Mouse (Mus musculus) small intestine, adult 2 months (tissue): ENCODE measurements around the gene Nek11.

Experiments
- CTCF ChIP-seq: fragments of 200-500 bp; IDR thresholded peaks from 2 replicates; pipeline ENCODE4 v1.5.1; 2012; ENCODE audit warnings: low read depth, mild to moderate bottlenecking, control low read depth, inconsistent platforms, low read length, moderate library complexity, mixed read lengths; ENCODE audit not compliant: insufficient replicate concordance, insufficient read length; ENCODE audit errors: extremely low read depth
- POLR2A ChIP-seq: fragments of 200-500 bp; IDR thresholded peaks from 2 replicates; pipeline ENCODE4 v1.6.1; 2012; ENCODE audit warnings: low read depth, mild to moderate bottlenecking, control low read depth, inconsistent platforms, low read length, moderate library complexity

DNA sequence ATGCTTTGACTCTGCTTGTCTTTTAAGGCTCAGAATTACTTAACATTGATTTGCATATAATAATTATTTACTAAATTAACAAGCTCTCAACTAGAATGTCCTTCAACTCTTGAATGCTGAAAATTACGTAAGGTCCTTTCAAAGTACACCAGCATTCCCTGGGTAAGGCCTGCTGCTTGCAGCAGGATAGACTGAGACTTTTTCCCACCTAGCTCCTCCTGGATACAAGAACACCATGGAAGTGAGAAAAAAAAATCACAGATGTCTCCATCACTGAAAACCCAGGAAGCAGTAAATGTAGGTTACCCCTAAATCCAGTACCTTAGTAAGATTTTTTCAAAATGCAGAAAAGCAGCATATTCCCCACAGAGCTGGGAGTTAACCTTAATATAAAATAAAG lies 82.6 kb downstream of the Nek11 start:
- TF ChIP-seq CTCF (no peak), POLR2A (no peak)
